Mouse (Mus musculus): Measurements from ENCODE around the gene Fam189a2. TPM values are rescaled to one million over a fixed set of nuclear protein-coding genes. Genes with fewer than 3 reads are reported as not detected.

The Fam189a2 gene
- polyA plus RNA-seq, 1 experiment from 2014 or later = 0.48 TPM

DNA sequence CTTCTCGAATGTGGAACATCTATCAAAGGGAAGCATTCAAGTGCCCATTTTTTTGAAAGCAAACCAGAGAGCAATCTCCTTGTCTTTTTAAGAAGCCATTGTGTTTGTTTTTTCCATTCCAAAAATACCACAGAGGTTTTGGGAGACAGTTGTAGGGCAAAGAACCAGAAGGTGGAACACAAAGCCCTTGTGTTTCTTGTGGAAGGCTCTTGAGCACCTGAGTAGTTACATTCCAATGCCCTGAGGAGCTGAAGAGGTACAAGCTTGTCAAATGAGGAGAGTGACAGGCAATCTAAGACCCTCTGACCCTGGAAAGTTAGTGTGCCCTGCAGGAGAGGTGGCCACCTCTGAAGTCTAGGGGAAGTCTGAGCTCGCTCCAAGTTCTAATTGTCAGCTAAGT, 19.7 kb upstream of the Fam189a2 start:
- no peak for ATAC-seq (ENCODE audit: insufficient number of reproducible peaks, insufficient read depth, low FRiP score, low TSS enrichment, low read depth)
- H3K4me1 ChIP-seq = no peaks in the 10 kb centered on the region
- H3K4me3 ChIP-seq = no peak overlapping the region
- no peak overlapping the region for H3K4me2 ChIP-seq
- H3K9me3 ChIP-seq = no peaks in the 10 kb centered on the region
- no peak overlapping the region for H3K27ac ChIP-seq
- 51% methylated on average over 2 of the region's 2 CpGs for WGBS
- H3K36me3 ChIP-seq = no peaks in the 10 kb centered on the region
- H3K9ac ChIP-seq = no peak overlapping the region
- H3K27me3 ChIP-seq = no peaks in the 10 kb centered on the region; the same call in 1 of the 2 replicates

DNA sequence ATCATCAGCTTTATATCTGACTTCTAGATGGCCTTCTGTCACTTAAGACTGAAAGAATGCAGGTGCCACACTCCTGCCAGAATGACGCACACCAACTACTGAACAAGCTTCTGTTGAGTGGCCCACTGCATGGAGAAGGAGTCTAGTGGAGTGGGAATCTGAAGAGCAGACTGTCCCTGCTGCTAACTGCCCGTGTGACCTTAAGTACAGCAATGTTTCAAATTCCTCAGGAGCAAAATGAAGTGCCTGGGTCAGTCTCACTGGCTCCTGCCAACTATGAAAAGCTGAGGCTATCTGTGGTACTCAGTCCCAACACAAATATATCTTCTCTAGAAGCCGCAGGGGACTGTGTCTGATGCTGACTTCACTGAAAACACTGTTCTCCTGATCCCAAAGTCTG, 18.5 kb upstream of the Fam189a2 start:
- 90% methylated on average over 3 of the region's 3 CpGs for WGBS
- no peak for ATAC-seq (ENCODE audit: insufficient number of reproducible peaks, insufficient read depth, low FRiP score, low TSS enrichment, low read depth)
- no peak overlapping the region for H3K9ac ChIP-seq
- no peak overlapping the region for H3K27ac ChIP-seq
- no peaks in the 10 kb centered on the region for H3K9me3 ChIP-seq
- H3K4me2 ChIP-seq = no peak overlapping the region
- H3K27me3 ChIP-seq = no peaks in the 10 kb centered on the region; the same call in 1 of the 2 replicates
- no peak overlapping the region for H3K4me3 ChIP-seq
- no peaks in the 10 kb centered on the region for H3K36me3 ChIP-seq
- H3K4me1 ChIP-seq = no peaks in the 10 kb centered on the region

DNA sequence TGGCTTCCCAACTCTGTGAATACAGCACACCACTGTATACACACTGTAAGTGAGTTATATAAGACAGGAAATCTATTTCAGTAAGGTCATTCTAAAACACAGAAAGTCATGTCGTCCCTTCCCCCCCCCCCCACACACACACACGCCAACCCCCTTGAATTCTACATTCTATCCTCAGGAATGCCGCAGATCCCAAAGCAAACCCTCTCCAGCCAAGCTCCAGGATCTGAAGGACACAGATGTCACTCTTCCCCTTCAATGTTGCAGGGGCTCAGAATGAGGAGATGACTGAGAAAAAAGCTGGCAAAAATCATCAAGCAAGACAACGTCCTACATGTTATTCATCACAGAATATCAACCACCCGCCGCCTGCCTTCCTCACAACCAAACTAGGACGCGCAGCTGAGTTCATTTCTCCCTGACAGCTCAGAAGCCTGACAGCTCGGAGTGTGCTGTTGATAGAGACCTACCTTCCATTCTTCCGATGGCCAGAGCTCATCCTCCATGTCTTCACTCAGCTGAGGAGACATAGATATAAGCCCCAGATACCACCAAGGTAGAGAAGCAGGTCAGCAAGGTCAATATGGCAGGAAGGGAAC, 15.7 kb upstream of the Fam189a2 start:
- Histone ChIP-seq H3K9ac (no peak overlapping the region), H3K27me3 (no peaks in the 10 kb centered on the region; the same call in 1 of the 2 replicates), H3K4me1 (no peaks in the 10 kb centered on the region), H3K27ac (no peak overlapping the region), H3K36me3 (no peaks in the 10 kb centered on the region), H3K4me2 (no peak overlapping the region), H3K4me3 (no peak overlapping the region), H3K9me3 (no peaks in the 10 kb centered on the region)
- WGBS = 88% methylated on average over 10 of the region's 10 CpGs
- no peak for ATAC-seq (ENCODE audit: insufficient number of reproducible peaks, insufficient read depth, low FRiP score, low TSS enrichment, low read depth)

DNA sequence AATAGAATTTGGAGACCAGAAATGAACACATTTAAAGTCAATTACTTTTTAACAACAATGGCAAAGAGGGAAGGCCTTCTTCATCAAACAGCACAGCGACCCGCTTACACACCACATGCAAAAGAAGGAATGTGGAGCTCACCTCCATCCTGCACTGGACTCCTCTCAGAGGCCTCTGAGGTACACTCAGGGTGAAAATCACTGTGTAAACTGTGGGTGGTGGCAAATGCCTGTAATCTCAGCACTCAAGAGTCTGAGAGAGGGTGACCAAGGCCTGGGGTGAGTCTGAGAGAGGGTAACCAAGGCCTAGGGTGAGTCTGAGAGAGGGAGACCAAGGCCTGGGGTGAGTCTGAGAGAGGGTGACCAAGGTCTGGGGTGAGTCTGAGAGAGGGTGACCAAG, 11.6 kb upstream of the Fam189a2 start:
- H3K9ac ChIP-seq = no peak overlapping the region
- H3K36me3 ChIP-seq = no peaks in the 10 kb centered on the region
- WGBS = 92% methylated on average over 2 of the region's 2 CpGs
- no peak overlapping the region for H3K4me3 ChIP-seq
- ATAC-seq (ENCODE audit: insufficient number of reproducible peaks, insufficient read depth, low FRiP score, low TSS enrichment, low read depth) = no peak
- H3K9me3 ChIP-seq = no peaks in the 10 kb centered on the region
- no peaks in the 10 kb centered on the region for H3K27me3 ChIP-seq
- no peak overlapping the region for H3K27ac ChIP-seq
- H3K4me2 ChIP-seq = no peak overlapping the region
- H3K4me1 ChIP-seq = no peaks in the 10 kb centered on the region

DNA sequence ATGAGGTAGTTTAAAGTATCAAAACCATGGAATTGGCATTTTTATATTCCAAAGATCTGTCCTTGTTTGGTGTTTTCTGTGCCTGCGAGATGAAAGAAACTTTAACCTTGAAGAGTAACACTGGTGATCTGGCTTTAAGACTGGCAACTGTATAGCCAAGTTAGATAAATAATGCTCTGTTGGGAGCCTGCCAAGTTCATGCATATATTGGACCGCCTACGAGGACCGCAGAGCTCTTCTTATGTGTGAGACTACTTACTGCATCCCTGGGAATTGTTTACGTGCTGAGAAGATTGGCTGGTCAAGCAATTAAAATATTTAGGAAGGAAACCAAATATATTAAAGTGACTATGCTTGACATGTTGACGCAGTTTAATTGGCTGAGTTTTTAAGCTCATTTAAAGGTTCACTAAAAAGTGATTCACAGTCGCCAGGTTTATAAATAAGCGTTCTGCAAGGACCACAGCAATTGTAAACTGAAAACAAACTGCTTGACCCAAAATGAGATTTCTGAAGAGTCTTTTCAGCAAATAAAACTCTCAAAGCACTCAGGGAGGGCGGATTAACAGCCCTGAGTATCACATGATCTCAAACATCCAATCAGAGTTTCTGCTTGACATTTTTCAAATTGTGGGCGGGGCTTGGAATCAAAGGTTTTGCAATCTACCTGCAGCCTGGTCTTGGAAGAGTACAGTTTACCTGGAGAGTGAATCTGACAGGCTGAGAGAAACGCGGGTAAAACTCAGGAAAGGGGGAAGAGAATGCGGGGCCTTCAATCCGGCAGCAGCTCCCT, 8.4 kb upstream of the Fam189a2 start:
- Histone ChIP-seq H3K9ac (no peak overlapping the region), H3K4me2 (no peak overlapping the region), H3K4me1 (no peaks in the 10 kb centered on the region), H3K9me3 (no peaks in the 10 kb centered on the region), H3K27ac (no peak overlapping the region), H3K27me3 (0 out of 2 replicates have a peak, but pooled peaks cover 2% of the 10 kb centered on the region), H3K36me3 (no peaks in the 10 kb centered on the region), H3K4me3 (no peak overlapping the region)
- ATAC-seq (ENCODE audit: insufficient number of reproducible peaks, insufficient read depth, low FRiP score, low TSS enrichment, low read depth) = no peak
- WGBS = 77% methylated on average over 14 of the region's 14 CpGs

GRCm38 (mm10) chr19:24034367-24034766, 3.5 kb upstream of the Fam189a2 start:
- Histone ChIP-seq H3K36me3 (no peaks in the 10 kb centered on the region), H3K4me2 (no peak overlapping the region), H3K27me3 (peaks cover 50% of the 10 kb centered on the region), H3K9ac (no peak overlapping the region), H3K27ac (no peak overlapping the region), H3K4me3 (no peak overlapping the region), H3K9me3 (no peaks in the 10 kb centered on the region), H3K4me1 (peaks cover 15% of the 10 kb centered on the region)
- no peak for ATAC-seq (ENCODE audit: insufficient number of reproducible peaks, insufficient read depth, low FRiP score, low TSS enrichment, low read depth)
- 38% methylated on average over 3 of the region's 3 CpGs for WGBS

DNA sequence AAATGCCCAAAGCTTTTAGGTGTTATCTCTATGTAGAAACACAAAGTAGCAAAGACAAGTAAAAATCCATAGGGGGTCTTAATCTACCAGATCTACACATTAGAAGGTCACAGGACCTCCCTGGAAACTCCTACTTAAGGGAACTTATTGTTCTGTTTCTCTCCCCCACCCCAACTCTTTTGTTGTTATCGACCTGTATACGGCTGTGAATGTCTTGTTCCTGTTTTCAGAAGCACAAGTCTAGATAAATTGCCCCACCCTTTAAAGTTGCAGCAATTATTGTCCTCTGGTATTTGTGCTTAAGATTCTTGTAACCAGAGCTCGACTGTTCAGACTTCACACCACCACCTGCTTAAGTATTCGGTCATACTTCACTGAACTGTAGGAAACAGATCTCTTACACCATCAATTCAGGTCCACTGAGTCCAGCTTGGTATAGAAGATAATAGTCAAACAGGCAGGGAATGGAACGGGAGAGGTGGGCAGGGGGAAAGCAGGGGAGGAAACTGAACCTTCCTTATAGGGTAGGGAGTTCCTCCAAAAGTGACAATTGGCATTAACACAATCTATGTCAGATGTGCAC, 1.9 kb upstream of the Fam189a2 start:
- Histone ChIP-seq H3K9ac (no peak overlapping the region), H3K4me2 (no peak overlapping the region), H3K27me3 (peaks cover 66% of the 10 kb centered on the region), H3K36me3 (no peaks in the 10 kb centered on the region), H3K27ac (no peak overlapping the region), H3K4me3 (no peak overlapping the region), H3K4me1 (peaks cover 15% of the 10 kb centered on the region), H3K9me3 (no peaks in the 10 kb centered on the region)
- WGBS = 49% methylated on average over 5 of the region's 5 CpGs
- ATAC-seq (ENCODE audit: insufficient number of reproducible peaks, insufficient read depth, low FRiP score, low TSS enrichment, low read depth) = no peak

- peak overlapping the region; percentile 69 for H3K9ac ChIP-seq
- no peaks in the 10 kb centered on the region for H3K36me3 ChIP-seq
- H3K9me3 ChIP-seq = no peaks in the 10 kb centered on the region
- peak overlapping the region; percentile 98 for H3K4me2 ChIP-seq
- H3K27ac ChIP-seq = no peak overlapping the region
- H3K4me3 ChIP-seq = peak overlapping the region; percentile 61
- ATAC-seq (ENCODE audit: insufficient number of reproducible peaks, insufficient read depth, low FRiP score, low TSS enrichment, low read depth) = peak; percentile 60; the same call in 1 of the 2 replicates
- peaks cover 71% of the 10 kb centered on the region for H3K27me3 ChIP-seq
- under 1% methylated on average over 43 of the region's 49 CpGs for WGBS
- peaks cover 15% of the 10 kb centered on the region for H3K4me1 ChIP-seq
Measured at GRCm38 (mm10) chr19:24030511-24030870, 328 bp downstream of the Fam189a2 start.

GRCm38 (mm10) chr19:24029616-24030510, 956 bp downstream of the Fam189a2 start:
- peak overlapping the region; percentile 98 for H3K4me2 ChIP-seq
- 14% methylated on average over 20 of the region's 20 CpGs for WGBS
- no peak for ATAC-seq (ENCODE audit: insufficient number of reproducible peaks, insufficient read depth, low FRiP score, low TSS enrichment, low read depth)
- no peak overlapping the region for H3K27ac ChIP-seq
- peak overlapping the region; percentile 61 for H3K4me3 ChIP-seq
- H3K9me3 ChIP-seq = no peaks in the 10 kb centered on the region
- no peaks in the 10 kb centered on the region for H3K36me3 ChIP-seq
- peak overlapping the region; percentile 69 for H3K9ac ChIP-seq
- peaks cover 71% of the 10 kb centered on the region for H3K27me3 ChIP-seq
- H3K4me1 ChIP-seq = peaks cover 15% of the 10 kb centered on the region

DNA sequence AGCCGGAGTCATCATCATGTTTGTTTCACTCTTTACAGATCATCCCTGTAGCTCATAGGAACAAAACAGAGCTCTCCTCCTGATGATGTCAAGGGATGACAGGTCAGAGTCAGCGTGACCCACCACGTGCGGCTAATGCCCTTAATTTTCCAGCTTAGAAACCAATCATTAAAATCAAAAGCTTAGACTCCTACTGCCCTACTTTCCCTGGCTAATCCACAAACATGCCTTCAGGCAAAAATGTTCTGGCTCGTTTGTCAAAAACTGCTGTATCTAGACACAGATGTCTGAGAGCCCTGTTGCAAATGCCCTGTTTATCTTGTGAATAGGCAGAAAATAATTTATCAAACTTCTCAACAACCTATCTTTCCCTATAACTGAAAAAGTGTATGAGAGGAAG, 4.9 kb downstream of the Fam189a2 start:
- no peak for ATAC-seq (ENCODE audit: insufficient number of reproducible peaks, insufficient read depth, low FRiP score, low TSS enrichment, low read depth)
- 32% methylated on average over 5 of the region's 5 CpGs for WGBS
- H3K27ac ChIP-seq = no peak overlapping the region
- H3K4me2 ChIP-seq = no peak overlapping the region
- no peaks in the 10 kb centered on the region for H3K36me3 ChIP-seq
- H3K27me3 ChIP-seq = peaks cover 36% of the 10 kb centered on the region
- no peak overlapping the region for H3K4me3 ChIP-seq
- H3K9me3 ChIP-seq = no peaks in the 10 kb centered on the region
- H3K9ac ChIP-seq = no peak overlapping the region
- H3K4me1 ChIP-seq = peaks cover 11% of the 10 kb centered on the region

GRCm38 (mm10) chr19:24024667-24025066, 6.2 kb downstream of the Fam189a2 start:
- H3K36me3 ChIP-seq = no peaks in the 10 kb centered on the region
- 83% methylated on average over 1 of the region's 1 CpGs for WGBS
- peaks cover 3% of the 10 kb centered on the region for H3K4me1 ChIP-seq
- no peak for ATAC-seq (ENCODE audit: insufficient number of reproducible peaks, insufficient read depth, low FRiP score, low TSS enrichment, low read depth)
- H3K4me3 ChIP-seq = no peak overlapping the region
- no peaks in the 10 kb centered on the region for H3K9me3 ChIP-seq
- no peak overlapping the region for H3K9ac ChIP-seq
- no peak overlapping the region for H3K27ac ChIP-seq
- H3K4me2 ChIP-seq = no peak overlapping the region
- peaks cover 23% of the 10 kb centered on the region for H3K27me3 ChIP-seq
